Mouse (Mus musculus) B cell, adult 67 days (primary cell): ENCODE results near the gene Fadd. TPM values are rescaled to one million over a fixed set of nuclear protein-coding genes. Genes with fewer than 3 reads are reported as not detected.

Source experiments
- total RNA-seq, 2 experiments: library from RNA; stranded (reverse); gene quantifications; 4 replicates each; pipeline ENCODE4 v1.2.4; 2023

Fadd gene
- total RNA-seq, result 1 to 10 TPM; 4.7 to 7.4 TPM

GRCm38 (mm10) chr7:144582284-144582980 is at the start of gene Fadd:
TSS of gene Fadd (minus strand) at chr7:144582463.

GRCm38 (mm10) chr7:144553237-144554122 is 28.8 kb downstream of the Fadd start, which contains the start of gene Ppfia1:
TSS of gene Ppfia1 (minus strand) at chr7:144553729.

Other genes with a start within 250 kb of the Fadd start
- under 1 TPM in 1 of 2 experiments, not detected in 1; 0.15 TPM for gene Cttn, start 111.5 kb downstream of the Fadd start, total RNA-seq
- gene Ppfia1, start 28.7 kb downstream of the Fadd start, total RNA-seq, result 10 to 100 TPM; 83.7 to 93.1 TPM
- gene Ano1, start 169.5 kb upstream of the Fadd start, total RNA-seq, result under 1 TPM in 1 of 2 experiments, not detected in 1; 0.47 TPM